Mouse (Mus musculus) common myeloid progenitor, adult 5-6 weeks (primary cell): ENCODE measurements around the gene Dus1l. TPM values are rescaled to one million over a fixed set of nuclear protein-coding genes. Genes with fewer than 3 reads are reported as not detected.
"Not testable (repeated sequence)": the region's sequence is repeated elsewhere in the genome, so short reads cannot be mapped to it uniquely, and the experiment has no call there.

Source experiments
- ATAC-seq: replicated peaks from 2 replicates; pipeline ENCODE4 v1.8.0; 2016; ENCODE audit warnings: low read depth, mild to moderate bottlenecking, moderate TSS enrichment, inconsistent platforms; ENCODE audit not compliant: poor library complexity, severe bottlenecking
- total RNA-seq: library from RNA; stranded (forward); fragments of 200-1000, 187-1606 nt; gene quantifications from 2 replicates; pipeline ENCODE4 v1.2.3, GENCODE M21; 2017

Gene Dus1l
- total RNA-seq, 1 experiment from 2014 or later = 43.2 TPM

DNA sequence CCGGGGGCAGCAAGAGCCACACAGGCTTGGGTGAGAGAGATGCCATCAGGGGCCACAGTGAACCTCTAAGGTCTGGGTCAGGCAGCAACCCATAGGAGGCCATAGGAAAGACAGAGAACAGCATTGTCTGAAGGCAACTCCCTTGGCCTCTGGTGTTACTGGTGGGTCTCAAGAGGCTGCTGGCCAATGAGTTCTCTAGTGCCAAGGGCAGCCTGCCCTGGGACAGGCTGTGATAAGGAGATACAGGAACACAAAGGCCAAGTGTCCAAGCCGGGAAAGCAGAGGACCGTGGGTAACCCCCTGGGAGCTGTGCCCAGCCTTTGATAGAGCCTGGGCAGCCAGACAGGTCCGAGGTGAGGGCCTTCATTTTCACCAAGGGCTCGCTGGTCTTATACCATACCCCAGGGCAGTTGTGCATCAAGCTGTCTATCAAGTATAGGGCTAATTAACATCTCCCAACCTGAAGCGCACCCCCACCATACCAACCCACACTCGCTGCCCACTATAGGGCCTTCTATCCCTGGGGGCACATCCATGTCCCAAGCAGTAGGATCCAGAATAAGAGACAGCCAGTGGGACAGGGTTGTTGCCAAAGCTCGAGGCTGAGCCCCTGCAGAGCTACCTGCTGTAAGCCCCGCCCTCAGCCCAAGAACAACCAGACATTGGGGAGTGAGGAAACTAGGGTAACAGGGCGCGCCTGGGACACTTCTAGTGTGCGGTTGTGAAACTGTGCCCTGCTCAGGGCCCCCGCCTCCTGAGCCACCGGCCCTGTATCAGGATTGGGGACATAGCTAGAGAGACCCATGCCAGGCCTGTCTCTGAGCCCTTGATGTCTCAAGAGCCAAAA, 25.1 kb upstream of the Dus1l start:
- no peak for ATAC-seq

DNA sequence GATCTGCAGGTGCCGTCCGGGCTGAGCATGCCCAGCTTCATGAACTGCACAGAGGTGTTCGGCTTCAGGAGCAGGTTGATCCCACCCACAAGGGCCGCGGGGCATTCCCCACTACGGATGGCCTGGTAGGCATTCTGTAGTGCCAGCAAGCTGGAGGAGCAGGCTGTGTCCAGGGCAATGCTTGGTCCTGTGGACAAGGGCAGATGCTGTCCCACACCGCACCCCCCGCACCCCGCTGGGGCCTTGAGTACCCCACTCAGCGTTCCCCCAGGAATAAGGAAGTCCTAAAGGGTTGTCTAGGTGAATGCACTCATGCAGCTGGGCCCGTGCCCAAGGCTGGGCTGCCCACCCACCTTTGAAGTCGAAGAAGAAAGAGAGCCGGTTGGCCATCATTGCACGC, 24.3 kb upstream of the Dus1l start:
- no peak for ATAC-seq

DNA sequence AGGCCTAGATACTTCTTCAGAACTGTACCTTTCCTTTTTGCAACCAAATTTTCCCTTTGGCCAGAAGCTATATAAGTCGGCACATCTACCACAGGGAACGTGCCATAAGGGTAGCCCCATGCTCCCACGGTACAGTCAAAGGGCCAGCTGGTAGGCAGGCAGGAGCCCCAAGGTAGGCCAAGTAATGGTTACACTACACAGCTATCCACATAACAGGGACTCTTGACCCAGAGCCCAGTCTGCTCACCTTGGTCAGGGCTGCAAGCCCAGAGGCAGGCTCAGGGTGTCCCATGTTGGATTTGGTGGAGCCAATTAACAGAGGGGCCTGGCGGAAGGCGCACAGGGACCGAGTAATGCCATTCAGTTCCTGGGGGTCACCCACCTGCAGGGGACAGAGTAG, 23.4 kb upstream of the Dus1l start:
- ATAC-seq = no peak

DNA sequence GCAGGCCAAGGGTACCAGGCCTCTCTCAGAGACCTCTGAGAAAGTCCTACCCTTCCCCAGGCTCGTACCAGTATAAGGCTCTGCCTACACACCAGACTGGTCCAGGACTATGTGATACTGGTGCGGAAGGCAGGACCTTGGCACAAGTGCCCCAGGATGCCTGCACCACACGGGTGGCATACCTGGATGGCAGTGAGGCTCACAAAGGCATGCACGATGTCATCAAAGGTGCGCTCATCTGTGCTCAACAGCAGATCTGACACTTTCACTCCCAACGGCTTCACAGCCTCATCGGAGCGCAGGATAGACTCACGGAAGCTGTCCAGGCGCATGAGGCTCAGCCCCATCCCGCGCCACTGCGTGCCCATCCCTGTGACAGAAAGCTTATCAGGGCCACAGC, 22.0 kb upstream of the Dus1l start:
- no peak for ATAC-seq

DNA sequence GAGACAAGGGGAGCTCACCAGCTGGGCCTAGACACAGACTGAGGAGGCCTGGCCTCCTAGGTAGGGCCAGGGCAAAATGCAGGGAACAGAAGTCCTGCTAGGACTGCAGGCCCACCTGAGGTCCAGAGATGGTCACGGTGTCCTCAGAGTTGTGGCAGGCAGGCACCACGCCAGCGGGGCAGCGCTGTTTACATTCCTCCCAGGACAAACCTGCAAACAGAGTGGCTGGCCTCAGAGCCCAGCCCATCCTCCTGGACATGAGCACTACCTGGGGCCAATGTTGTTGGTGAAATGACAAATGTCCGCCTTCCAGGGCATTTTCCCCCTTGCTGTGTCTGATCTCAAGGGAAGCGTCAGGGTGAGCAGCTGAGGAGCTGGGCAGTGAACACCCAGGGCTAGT, 21.2 kb upstream of the Dus1l start:
- no peak for ATAC-seq

DNA sequence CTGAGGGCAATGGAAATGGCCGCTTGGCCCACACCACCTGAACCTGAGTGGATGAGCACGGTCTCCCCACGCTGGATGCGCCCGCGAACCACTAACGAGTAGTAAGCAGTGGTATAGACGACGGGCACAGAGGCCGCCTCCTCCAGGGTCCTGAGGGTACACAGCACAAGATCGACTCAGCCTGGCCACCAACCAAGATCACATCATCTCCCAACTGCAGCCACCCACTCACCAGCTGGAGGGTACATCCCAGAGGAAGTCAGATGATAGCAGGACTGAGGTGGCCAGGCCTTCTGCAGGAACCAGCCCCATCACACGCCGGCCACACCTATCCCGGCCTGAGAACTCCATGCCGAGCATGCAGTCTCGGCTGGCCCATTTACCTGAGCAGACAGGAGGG, 15.9 kb upstream of the Dus1l start:
- no peak for ATAC-seq

DNA sequence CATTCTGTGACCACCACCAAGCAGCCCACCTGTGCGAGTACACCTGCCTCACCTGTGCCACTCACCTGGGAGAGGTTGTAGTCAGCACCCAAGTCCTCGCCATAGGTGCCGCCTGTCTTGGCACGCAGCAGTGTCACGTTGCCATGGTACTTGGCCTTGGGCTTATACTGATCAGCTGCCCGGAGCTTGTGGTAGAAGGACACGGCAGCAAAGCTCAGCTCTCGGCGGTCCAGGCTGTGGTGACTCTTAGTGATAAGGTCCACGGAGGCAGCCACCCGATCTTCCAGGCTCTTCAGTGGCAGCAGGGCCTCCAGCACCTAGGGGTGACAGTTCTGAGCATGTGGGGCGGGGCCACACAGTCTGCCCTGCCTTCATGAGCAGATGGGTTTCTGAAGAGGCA, 11.8 kb upstream of the Dus1l start:
- no peak for ATAC-seq

DNA sequence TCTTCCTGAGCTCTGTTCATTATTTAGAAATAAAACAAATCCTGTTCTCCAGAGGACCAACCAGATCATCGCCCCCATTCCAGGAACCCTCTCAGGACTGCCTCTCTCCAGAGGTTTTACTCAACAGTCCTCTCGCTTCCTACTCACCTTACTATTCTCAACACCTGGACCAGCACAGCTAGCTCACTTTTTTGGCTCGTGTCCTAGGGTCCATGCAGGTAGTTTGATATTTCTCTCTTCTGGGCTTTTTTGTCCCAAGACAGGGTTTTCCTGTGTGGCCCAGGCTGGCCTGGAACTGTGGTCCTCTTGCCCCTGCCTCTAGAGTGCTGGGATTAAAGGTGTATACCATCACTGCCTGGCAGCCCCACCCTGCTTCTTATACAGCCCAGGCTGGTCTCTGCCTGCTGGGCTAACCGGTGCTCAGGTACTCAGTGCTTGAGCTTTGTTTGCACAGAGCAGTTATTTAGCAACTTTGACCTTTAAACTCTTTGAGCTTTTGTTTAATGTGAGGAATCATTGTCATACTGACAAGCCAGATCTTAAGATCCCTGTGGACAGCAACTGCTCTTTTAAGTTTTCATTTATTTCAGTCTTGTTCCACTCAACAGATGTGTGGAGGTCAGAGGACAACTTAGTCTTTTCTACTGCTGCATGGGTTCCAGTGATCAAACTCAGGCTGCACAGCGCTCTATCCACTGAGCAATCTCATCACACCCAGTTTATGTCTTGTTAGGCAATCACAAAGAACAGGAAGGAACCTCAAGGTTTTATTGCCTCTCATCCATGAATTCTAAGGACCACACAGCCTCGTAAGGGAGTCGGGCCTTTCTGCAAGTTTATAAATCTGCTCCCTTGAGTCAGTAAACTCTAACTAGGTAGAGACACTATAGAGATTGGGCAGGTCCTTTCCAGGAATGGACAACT, 9.4 kb upstream of the Dus1l start:
- ATAC-seq = no peak

DNA sequence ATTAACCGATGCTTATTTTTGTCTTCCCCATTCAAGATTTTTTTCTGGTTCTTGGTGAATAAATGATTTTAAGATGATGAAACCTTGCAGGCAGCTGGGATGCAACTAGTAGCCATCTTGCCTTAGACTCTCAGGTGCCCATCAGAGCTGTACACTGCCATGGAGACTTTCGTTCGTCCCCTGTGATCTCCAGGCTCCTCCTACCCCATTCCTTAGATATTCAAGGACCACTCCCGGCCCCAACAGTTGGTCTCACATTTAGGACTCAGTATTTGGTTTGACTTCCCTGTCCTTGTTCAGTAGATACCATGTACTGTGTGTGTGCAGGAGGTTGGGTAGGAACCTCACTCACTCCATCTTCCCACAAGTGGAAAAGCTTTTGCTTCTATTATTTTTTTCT, 8.6 kb upstream of the Dus1l start:
- ATAC-seq = no peak

DNA sequence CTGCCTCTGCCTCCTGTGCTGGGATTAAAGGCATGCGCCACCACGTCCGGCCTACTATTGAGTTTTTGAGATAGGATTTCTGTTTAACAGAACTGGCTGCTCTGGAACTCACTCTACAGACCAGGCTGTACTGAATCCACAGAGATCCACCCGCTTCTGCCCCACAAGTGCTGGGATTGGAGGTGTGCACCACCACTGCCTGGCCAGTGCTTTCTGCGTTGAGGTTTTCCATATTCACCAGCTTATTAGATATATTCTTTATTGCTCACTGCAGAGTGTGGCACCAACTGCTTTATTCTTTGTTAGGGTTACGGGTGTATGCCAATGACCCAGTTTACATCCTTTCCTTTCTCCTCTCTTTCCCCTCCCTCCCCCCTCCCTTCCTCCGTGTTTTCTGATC, 8.1 kb upstream of the Dus1l start:
- no peak for ATAC-seq

DNA sequence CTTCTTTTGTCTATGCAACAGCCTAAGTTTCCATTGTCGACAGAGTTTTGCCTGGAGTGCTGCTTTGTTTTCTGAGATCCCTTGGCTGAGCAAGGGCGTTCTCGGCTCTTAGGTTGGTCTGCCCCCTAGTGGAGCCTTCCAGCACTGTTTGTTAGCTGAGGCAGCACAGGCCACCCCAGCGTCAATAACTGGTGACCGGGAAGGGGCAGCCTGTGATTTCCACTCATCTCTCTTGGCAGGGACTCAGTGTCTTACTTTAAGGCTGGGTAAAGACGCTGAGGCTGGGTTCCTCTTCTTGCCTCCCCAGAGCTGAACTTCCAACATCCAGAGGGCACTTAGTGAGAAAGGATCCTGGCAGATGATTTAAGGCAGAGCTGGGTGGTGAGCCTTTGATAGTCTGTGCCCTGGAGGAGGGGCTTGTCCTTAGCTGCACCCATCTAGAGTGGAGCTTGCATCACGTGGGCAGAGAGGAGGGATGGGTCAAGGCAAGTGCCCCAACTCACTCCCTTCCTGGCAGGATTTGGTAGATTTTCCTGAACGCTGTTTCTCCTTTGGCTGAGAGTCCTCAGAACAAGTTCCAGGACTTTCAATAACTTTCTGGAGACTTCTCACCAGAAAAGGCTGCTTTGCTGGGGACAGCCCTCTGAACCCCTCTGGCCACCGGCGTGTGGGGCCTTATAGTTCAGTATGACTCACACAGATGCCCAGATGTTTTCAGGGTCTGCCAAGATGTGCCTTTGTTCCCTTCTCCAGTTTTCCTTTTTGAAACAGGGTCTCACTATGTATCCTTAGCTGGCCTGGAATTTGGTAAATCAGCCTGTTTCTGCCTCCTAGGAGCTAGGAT, 4.1 kb upstream of the Dus1l start:
- ATAC-seq = peak; percentile 75

DNA sequence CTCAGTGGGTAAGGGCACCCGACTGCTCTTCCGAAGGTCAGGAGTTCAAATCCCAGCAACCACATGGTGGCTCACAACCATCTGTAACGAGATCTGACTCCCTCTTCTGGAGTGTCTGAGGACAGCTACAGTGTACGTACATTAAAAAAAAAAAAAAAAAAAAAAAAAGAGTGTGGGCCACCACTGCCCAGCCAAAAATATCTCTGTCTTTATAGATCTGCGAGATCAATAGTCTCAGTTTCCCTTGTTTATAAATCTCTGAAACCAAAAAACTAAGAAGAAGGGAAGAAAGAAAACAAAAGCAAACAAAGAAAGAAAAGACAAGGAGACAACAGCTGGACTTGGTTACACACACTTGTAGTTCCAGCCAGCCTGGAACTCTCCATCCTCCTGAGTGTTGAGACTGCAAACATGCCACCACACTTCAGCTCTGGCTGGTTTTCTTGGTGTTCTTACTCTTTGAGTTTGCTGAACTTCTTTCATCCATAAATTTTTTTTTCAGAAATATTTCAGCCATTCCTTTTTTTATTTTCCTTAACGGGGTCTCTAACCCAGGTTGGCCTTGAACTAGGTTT, 3.2 kb upstream of the Dus1l start:
- ATAC-seq = no peak

DNA sequence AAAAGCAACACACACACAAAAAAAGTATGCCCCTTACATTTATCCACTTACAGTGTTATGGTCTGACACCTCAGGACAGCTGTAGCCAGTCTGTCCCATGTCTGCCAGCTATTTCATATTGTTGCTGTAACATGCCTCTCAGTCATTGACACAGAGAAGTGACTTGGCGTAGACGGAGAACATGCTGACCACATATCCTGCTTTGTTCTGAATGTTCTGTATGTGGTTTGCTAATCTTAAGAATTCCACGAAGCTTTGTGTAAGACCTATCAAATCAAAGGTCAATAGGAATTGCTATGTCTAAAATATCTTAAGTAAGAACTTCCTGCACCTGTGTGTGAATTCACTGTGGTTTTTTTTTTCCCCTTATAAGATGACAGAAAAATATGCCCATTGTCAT, 2.0 kb upstream of the Dus1l start:
- ATAC-seq = no peak

DNA sequence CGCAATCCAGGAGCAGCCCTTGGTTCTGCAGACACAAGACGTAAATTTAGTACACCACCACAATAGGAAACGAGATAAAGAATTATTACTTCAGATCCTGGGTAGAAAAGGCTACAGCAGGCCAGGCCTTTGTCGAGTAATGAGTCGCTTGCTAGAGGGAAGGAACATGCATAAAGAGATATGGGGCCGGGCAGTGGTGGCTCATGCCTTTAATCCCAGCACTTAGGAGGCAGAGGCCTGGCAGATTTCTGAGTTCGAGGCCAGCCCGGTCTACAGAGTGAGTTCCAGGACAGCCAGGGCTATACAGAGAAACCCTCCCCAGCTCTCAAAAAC, 377 bp upstream of the Dus1l start:
- ATAC-seq = peak; percentile 16; the same call in 1 of the 2 replicates

DNA sequence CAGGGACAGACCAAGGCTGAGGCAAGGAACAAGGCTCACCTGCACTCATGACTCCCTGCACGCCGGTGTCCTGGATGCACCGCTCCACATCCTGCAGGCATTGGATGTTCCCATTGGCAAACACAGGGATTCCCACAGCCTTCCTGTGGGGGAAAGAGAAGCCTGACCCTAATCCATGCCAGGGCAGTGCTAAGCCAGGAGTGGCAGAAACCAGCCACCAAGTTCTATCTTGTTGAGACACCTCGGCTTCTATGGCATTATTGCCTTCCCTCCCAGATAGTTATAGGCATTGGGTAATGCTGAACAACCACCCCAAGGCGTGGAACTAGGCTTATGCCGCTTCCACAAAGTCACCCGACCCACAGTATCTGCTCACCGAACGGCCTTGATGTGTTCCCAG, 3.6 kb downstream of the Dus1l start:
- ATAC-seq = no peak

DNA sequence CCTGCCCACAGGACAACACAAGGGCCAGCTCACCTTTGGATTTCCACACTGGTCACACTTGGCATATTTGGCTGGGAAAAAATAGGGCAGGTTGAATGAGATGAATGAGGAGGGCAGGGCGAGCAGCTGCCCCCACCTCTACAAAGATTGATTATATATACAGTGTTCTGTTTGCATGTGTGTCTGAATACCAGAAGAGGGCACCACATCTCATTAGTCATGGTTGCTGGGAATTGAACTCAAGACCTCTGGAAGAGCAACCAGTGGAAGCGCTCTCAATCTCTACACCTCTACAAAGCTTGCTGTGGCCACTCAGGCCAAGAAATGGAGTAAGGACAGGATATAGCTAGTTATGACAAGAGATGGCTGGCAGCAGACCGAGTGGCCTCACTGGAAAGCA, 6.4 kb downstream of the Dus1l start:
- ATAC-seq = no peak

DNA sequence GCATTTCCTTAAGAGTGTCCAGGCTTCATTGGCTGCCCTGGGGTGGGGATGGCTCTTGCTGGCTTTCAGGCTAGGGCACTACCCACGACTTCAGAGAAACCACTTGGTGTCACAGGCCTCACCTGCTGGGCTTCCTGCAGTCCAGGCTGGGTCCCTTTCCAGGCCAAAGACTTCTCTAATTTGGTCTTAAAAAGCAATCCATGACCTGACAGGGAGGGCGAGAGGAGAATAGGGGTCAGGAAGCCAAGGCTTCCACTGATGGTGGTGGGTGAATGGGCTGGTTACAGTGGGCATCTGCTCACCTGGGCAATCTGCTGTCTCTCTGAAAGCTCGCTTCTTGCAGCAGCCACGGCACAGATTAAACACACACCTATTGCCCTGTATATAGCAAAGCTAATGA, 6.8 kb downstream of the Dus1l start:
- ATAC-seq = no peak

DNA sequence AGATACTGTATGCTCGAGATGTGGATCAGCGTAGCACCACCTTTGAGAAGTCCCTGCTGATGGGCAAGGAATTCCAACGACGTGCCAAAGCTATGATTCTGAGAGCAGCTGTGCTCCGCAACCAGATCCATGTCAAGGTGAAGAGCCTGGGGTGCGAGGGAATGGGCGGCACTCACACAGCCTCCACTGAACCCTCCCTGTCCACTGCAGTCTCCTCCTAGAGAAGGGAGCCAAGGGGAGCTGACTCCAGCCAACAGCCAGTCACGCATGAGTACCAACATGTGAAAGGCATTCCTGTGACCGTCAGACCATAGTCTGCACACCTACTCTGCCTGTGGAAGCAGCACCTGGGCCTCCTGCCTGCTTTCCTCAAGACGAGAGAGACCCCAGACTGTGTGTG, 7.7 kb downstream of the Dus1l start:
- ATAC-seq = not testable (repeated sequence)

DNA sequence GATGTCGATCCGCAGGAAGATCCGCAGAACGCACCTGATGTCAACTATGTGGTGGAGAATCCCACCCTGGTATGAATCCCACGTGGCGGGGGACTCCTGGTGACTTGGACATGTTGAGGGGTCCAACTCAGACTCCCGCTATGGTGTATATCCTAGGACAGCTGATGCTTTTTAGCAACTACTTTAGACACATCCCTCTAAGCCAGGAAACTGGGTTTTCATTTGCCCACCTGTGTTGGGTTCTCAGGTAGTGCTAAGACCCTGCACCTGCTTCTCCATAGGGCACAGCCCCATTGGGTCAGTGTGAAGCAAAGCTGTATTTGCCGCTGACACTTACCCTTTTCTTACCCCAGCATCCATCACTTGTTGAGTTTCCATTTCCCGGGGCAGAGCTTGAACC, 11.1 kb downstream of the Dus1l start:
- no peak for ATAC-seq

DNA sequence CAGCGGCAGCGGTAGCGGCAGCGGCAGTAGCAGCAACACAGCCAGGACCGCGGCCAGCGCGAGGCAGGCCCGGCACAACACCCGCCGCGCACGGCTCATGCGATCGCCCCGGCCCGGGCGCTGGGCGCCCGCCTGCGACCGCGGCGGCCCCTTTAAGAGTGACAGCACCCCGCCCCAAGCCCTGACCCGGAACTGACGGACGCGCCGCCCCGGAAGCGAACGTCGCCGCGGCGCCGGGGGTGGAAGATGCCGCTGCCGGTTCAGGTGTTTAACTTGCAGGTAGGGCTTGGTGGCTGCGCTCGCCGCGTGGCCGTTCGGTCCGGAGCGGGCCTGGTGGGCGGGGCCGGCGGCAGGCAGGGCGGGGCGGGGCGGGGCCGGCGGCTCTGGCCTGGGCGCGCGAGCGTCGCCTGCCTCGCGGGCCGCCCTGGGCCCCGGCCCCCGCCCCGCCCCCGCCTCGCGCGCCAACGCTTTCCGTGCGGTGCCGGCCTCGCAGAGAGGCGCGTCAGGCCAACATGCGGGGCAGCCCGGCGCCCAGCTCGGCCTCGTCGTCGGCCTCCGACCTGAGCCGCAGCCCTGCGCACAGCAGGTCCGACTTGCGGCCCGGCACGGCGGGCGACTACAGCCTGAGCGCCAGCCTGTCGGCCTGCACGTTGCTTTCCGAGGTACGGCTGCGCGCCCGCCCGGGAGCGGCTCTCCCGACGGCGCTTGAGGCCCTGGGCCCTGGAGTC, 12.0 kb downstream of the Dus1l start, which contains the start of the genes Rfng and Gps1:
Gene Rfng, minus strand, starts transcription at position 144 of the 728 bp plus-strand sequence.
Gene Gps1, plus strand, starts transcription at position 209 of the 728 bp plus-strand sequence.
- ATAC-seq = peak; percentile 68
